Mouse (Mus musculus): ENCODE measurements around the gene Lime1. TPM values are rescaled to one million over a fixed set of nuclear protein-coding genes. Genes with fewer than 3 reads are reported as not detected.
A peak's percentile ranks its signal among the peaks of the same experiment; 100 is the strongest.

Gene Lime1
- polyA plus RNA-seq, 1 experiment from 2014 or later, result 52.5 TPM

GRCm38 (mm10) chr2:181391541-181391940, 11.7 kb downstream of the Lime1 start:
- no peak overlapping the region for H3K9ac ChIP-seq (replicated peaks)
- H3K4me3 ChIP-seq (replicated peaks), result no peak overlapping the region
- H3K27ac ChIP-seq (replicated peaks), result no peak overlapping the region
- no peak overlapping the region for H3K4me2 ChIP-seq
- H3K27me3 ChIP-seq (replicated peaks), result no peaks in the 10 kb centered on the region
- ATAC-seq (ENCODE audit: low FRiP score), result no peak
- 72% methylated on average over 2 of the region's 2 CpGs for WGBS
- no peaks in the 10 kb centered on the region for H3K4me1 ChIP-seq
- H3K36me3 ChIP-seq, result peaks cover 33% of the 10 kb centered on the region
- no peaks in the 10 kb centered on the region for H3K9me3 ChIP-seq (replicated peaks)

GRCm38 (mm10) chr2:181392600-181393213, 12.8 kb downstream of the Lime1 start:
- Histone ChIP-seq H3K27ac (replicated peaks) (no peak overlapping the region), H3K27me3 (replicated peaks) (no peaks in the 10 kb centered on the region), H3K4me2 (no peak overlapping the region), H3K4me3 (replicated peaks) (no peak overlapping the region), H3K9me3 (replicated peaks) (no peaks in the 10 kb centered on the region), H3K4me1 (0 out of 2 replicates have a peak, but pooled peaks cover 5% of the 10 kb centered on the region), H3K36me3 (peaks cover 27% of the 10 kb centered on the region), H3K9ac (replicated peaks) (no peak overlapping the region)
- 36% methylated on average over 4 of the region's 4 CpGs for WGBS
- ATAC-seq (ENCODE audit: low FRiP score), result peak; percentile 87

DNA sequence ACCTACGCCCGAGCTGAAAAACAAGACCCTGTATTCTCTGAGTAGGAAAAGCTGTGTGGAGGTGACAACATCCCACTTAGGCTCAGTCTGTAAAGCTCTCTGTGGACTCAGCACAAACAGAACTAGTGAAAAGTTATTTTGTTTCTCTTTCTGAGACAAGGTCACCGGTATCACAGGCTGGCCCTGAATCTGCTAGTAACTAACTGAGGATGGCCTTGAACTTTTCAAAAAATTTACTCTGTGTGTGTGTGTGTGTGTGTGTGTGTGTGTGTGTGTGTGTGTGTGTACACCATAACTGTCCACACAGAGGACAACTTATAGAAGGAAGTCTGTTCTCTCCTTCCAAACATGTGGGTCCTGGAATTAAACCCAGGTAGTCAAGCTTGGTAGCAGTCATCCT, 14.2 kb downstream of the Lime1 start:
- 97% methylated on average over 3 of the region's 3 CpGs for WGBS
- Histone ChIP-seq H3K9ac (replicated peaks) (no peak overlapping the region), H3K4me2 (no peak overlapping the region), H3K27me3 (replicated peaks) (no peaks in the 10 kb centered on the region), H3K4me1 (0 out of 2 replicates have a peak, but pooled peaks cover 7% of the 10 kb centered on the region), H3K9me3 (replicated peaks) (no peaks in the 10 kb centered on the region), H3K4me3 (replicated peaks) (no peak overlapping the region), H3K27ac (replicated peaks) (no peak overlapping the region), H3K36me3 (peaks cover 27% of the 10 kb centered on the region)
- ATAC-seq (ENCODE audit: low FRiP score), result no peak

DNA sequence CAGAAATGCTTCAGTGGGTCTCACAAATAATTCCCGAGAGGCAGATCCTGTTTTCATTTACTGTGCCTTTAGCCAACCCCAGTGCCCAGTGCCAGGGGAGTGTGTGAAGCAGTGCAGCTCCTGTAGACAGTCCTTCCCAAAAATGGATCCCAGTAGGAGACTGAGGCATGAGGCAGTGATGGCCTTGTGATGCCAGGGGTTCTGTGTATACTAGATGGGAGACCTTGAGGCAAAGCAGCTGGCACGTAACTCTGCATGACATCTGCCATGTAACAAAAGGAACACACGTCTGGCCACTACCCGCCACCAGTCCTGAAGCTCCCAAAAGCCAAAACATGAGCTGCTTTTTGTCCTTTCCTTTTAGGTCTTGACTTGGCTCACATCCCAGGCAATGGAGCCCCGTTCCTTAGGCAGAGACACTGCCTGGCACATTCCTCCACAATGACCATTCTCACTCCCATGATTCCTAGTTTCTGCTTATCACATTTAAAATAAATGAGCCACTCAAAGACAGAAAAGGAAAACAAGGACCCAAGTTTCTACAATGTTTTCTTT, 17.4 kb downstream of the Lime1 start:
- H3K36me3 ChIP-seq, result 0 out of 2 replicates have a peak, but pooled peaks cover 7% of the 10 kb centered on the region
- peak overlapping the region; percentile 23; the same call in 1 of the 2 replicates for H3K27ac ChIP-seq (replicated peaks)
- H3K27me3 ChIP-seq (replicated peaks), result no peaks in the 10 kb centered on the region
- H3K4me2 ChIP-seq, result no peak overlapping the region
- 0 out of 2 replicates have a peak, but pooled peaks cover 7% of the 10 kb centered on the region for H3K4me1 ChIP-seq
- WGBS, result 57% methylated on average over 5 of the region's 5 CpGs
- H3K9me3 ChIP-seq (replicated peaks), result no peaks in the 10 kb centered on the region
- H3K9ac ChIP-seq (replicated peaks), result no peak overlapping the region
- ATAC-seq (ENCODE audit: low FRiP score), result no peak
- H3K4me3 ChIP-seq (replicated peaks), result no peak overlapping the region

DNA sequence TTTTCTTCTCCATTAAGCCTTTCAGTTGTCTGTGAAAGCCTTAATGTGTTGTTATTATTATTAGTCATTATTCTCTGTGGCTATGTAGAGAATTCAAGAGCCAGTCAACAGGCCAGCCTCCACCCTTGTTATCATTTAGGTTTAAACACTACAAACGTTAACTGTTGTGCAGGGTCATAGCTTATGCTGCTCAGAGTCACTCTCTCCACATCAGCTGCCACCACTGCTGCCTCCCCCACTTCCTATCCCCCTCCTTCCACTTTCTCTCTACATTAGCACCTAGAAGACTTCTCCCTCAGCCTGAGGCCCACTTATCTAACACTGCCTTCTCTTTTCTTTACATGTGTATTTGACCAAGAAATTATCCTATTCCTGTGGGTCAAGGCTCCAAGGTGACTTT, 21.6 kb downstream of the Lime1 start:
- Histone ChIP-seq H3K9ac (replicated peaks) (no peak overlapping the region), H3K4me2 (no peak overlapping the region), H3K4me1 (0 out of 2 replicates have a peak, but pooled peaks cover 7% of the 10 kb centered on the region), H3K4me3 (replicated peaks) (no peak overlapping the region), H3K27me3 (replicated peaks) (no peaks in the 10 kb centered on the region), H3K27ac (replicated peaks) (no peak overlapping the region), H3K36me3 (no peaks in the 10 kb centered on the region), H3K9me3 (replicated peaks) (no peaks in the 10 kb centered on the region)
- ATAC-seq (ENCODE audit: low FRiP score), result no peak
- WGBS, result 43% methylated on average over 1 of the region's 1 CpGs

DNA sequence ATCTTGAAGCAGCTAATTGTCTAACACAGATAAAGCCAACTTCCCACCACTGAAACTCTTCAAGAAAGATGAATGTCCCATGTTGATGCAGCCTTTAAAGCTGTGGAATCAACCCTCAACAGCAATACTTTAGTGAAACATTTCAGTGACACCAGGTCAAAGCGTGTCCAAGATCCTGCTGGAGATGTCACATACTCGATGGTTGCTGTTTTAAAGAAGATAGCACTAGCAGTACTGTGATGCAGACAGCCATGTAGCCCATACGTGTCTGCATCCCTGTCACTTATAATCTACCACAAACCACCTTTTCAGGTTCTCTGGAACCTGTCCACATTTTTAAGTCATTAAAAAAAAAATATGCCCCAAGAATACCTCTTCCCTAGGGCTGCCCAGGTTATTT, 23.8 kb downstream of the Lime1 start:
- H3K9ac ChIP-seq (replicated peaks), result no peak overlapping the region
- H3K4me3 ChIP-seq (replicated peaks), result no peak overlapping the region
- no peaks in the 10 kb centered on the region for H3K27me3 ChIP-seq (replicated peaks)
- no peaks in the 10 kb centered on the region for H3K4me1 ChIP-seq
- H3K36me3 ChIP-seq, result 0 out of 2 replicates have a peak, but pooled peaks cover 6% of the 10 kb centered on the region
- WGBS, result 95% methylated on average over 3 of the region's 3 CpGs
- no peak overlapping the region for H3K4me2 ChIP-seq
- H3K27ac ChIP-seq (replicated peaks), result no peak overlapping the region
- no peaks in the 10 kb centered on the region for H3K9me3 ChIP-seq (replicated peaks)
- no peak for ATAC-seq (ENCODE audit: low FRiP score)

- H3K4me2 ChIP-seq, result no peak overlapping the region
These were observed 29.8 kb downstream of the Lime1 start for GRCm38 (mm10) chr2:181409643-181410042.

GRCm38 (mm10) chr2:181410760-181411473, 31.0 kb downstream of the Lime1 start:
- Histone ChIP-seq H3K27ac (replicated peaks) (peak overlapping the region; percentile 30; the same call in 1 of the 2 replicates), H3K9me3 (replicated peaks) (no peaks in the 10 kb centered on the region), H3K4me3 (replicated peaks) (no peak overlapping the region), H3K27me3 (replicated peaks) (no peaks in the 10 kb centered on the region), H3K9ac (replicated peaks) (no peak overlapping the region), H3K4me1 (peaks cover 11% of the 10 kb centered on the region; the same call in 1 of the 2 replicates), H3K36me3 (0 out of 2 replicates have a peak, but pooled peaks cover 6% of the 10 kb centered on the region), H3K4me2 (no peak overlapping the region)
- peak; percentile 50; the same call in 1 of the 2 replicates for ATAC-seq (ENCODE audit: low FRiP score)
- 31% methylated on average over 4 of the region's 4 CpGs for WGBS

More at GRCm38 (mm10) chr2:181409643-181410042, 29.8 kb downstream of the Lime1 start:
- Histone ChIP-seq H3K9me3 (replicated peaks) (no peaks in the 10 kb centered on the region), H3K4me1 (peaks cover 11% of the 10 kb centered on the region; the same call in 1 of the 2 replicates), H3K27me3 (replicated peaks) (no peaks in the 10 kb centered on the region), H3K36me3 (0 out of 2 replicates have a peak, but pooled peaks cover 6% of the 10 kb centered on the region), H3K27ac (replicated peaks) (no peak overlapping the region), H3K9ac (replicated peaks) (no peak overlapping the region), H3K4me3 (replicated peaks) (no peak overlapping the region)
- 84% methylated on average over 7 of the region's 7 CpGs for WGBS
- ATAC-seq (ENCODE audit: low FRiP score), result no peak

- H3K4me1 ChIP-seq, result peaks cover 11% of the 10 kb centered on the region; the same call in 1 of the 2 replicates
- no peak overlapping the region for H3K4me2 ChIP-seq
- H3K27ac ChIP-seq (replicated peaks), result no peak overlapping the region
- H3K4me3 ChIP-seq (replicated peaks), result no peak overlapping the region
- no peak overlapping the region for H3K9ac ChIP-seq (replicated peaks)
- H3K27me3 ChIP-seq (replicated peaks), result no peaks in the 10 kb centered on the region
- no peaks in the 10 kb centered on the region for H3K36me3 ChIP-seq
- ATAC-seq (ENCODE audit: low FRiP score), result no peak
- 34% methylated on average over 2 of the region's 2 CpGs for WGBS
- H3K9me3 ChIP-seq (replicated peaks), result no peaks in the 10 kb centered on the region
These were observed 33.3 kb downstream of the Lime1 start for GRCm38 (mm10) chr2:181413141-181413540.

DNA sequence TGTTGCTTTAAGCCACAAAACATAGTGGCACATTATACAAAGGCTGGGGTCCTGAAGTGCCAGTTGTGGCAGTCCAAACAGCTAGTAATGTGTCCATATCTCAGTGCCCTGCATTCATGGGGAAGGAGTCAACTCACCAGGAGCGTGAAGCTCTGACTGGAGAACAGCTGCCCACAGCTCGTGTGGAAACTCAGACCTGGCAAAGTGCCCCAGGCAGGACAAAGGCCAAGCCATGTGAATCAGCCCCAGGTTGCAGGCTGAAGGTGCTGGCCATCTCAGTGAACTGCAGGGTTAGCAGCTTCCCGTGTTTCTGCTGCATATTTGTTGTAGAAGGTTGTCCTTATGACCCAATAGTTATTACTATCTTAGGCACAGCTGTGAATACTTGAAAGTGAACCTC, 36.1 kb downstream of the Lime1 start:
- H3K36me3 ChIP-seq, result no peaks in the 10 kb centered on the region
- no peak overlapping the region for H3K9ac ChIP-seq (replicated peaks)
- H3K4me1 ChIP-seq, result peaks cover 7% of the 10 kb centered on the region; the same call in 1 of the 2 replicates
- no peaks in the 10 kb centered on the region for H3K9me3 ChIP-seq (replicated peaks)
- H3K4me3 ChIP-seq (replicated peaks), result no peak overlapping the region
- H3K27ac ChIP-seq (replicated peaks), result no peak overlapping the region
- H3K27me3 ChIP-seq (replicated peaks), result no peaks in the 10 kb centered on the region
- ATAC-seq (ENCODE audit: low FRiP score), result no peak
- 65% methylated on average over 3 of the region's 3 CpGs for WGBS
- H3K4me2 ChIP-seq, result no peak overlapping the region

- Histone ChIP-seq H3K4me2 (no peak overlapping the region), H3K9ac (replicated peaks) (no peak overlapping the region), H3K4me1 (no peaks in the 10 kb centered on the region), H3K27ac (replicated peaks) (no peak overlapping the region), H3K4me3 (replicated peaks) (no peak overlapping the region), H3K36me3 (peaks cover 18% of the 10 kb centered on the region), H3K27me3 (replicated peaks) (no peaks in the 10 kb centered on the region), H3K9me3 (replicated peaks) (no peaks in the 10 kb centered on the region)
- no peak for ATAC-seq (ENCODE audit: low FRiP score)
- 86% methylated on average over 7 of the region's 7 CpGs for WGBS
These were observed 39.5 kb downstream of the Lime1 start for GRCm38 (mm10) chr2:181419359-181419758.
